Mouse (Mus musculus): ENCODE measurements around the gene 1700013G24Rik. TPM values are rescaled to one million over a fixed set of nuclear protein-coding genes. Genes with fewer than 3 reads are reported as not detected.

1700013G24Rik gene
- polyA plus RNA-seq, 2 experiments = not detected

GRCm38 (mm10) chr4:137448197-137448596 is 4.9 kb upstream of the 1700013G24Rik start:
- Histone ChIP-seq H3K9me3 (ENCODE audit: control insufficient read depth, low read length) (no peaks in the 10 kb centered on the region), H3K4me1 (replicated peaks; ENCODE audit: control insufficient read depth in 2 of 2, insufficient read depth in 2 of 2, low read length in 1 of 2) (peaks cover 31 to 41% of the 10 kb centered on the region in 2 experiments), H3K27me3 (ENCODE audit: control insufficient read depth, insufficient read depth, low read length) (no peaks in the 10 kb centered on the region), H3K9ac (replicated peaks) (no peak overlapping the region), H3K4me3 (ENCODE audit: insufficient read depth in 1 of 2, low read depth in 2 of 2, low read length in 2 of 2) (no peak overlapping the region), H3K4me2 (ENCODE audit: low read depth) (no peak overlapping the region), H3K27ac (no peak overlapping the region), H3K36me3 (replicated peaks; ENCODE audit: control insufficient read depth, insufficient read depth, low read depth) (no peaks in the 10 kb centered on the region)
- 66% methylated on average over 6 of the region's 6 CpGs for WGBS (ENCODE audit: insufficient replicate concordance)
- no peak for ATAC-seq (ENCODE audit: insufficient read depth)
- TF ChIP-seq CTCF (IDR thresholded peaks at IDR 0.05; ENCODE audit: low read depth) (no peak), EP300 (IDR thresholded peaks at IDR 0.05; ENCODE audit: low read depth) (no peak)
- no peak for DNase-seq (ENCODE audit: low read depth in 3 of 3, low spot score in 3 of 3)

GRCm38 (mm10) chr4:137448641-137449040 is 4.4 kb upstream of the 1700013G24Rik start:
- peaks cover 31 to 40% of the 10 kb centered on the region in 2 experiments for H3K4me1 ChIP-seq (replicated peaks; ENCODE audit: control insufficient read depth in 2 of 2, insufficient read depth in 2 of 2, low read length in 1 of 2)
- no peak overlapping the region for H3K4me2 ChIP-seq (ENCODE audit: low read depth)
- H3K27ac ChIP-seq = no peak overlapping the region
- DNase-seq (ENCODE audit: low read depth in 3 of 3, low spot score in 3 of 3) (no peak), ATAC-seq (ENCODE audit: insufficient read depth) (no peak)
- H3K27me3 ChIP-seq (ENCODE audit: control insufficient read depth, insufficient read depth, low read length) = no peaks in the 10 kb centered on the region
- H3K9me3 ChIP-seq (ENCODE audit: control insufficient read depth, low read length) = no peaks in the 10 kb centered on the region
- 31% methylated on average over 2 of the region's 2 CpGs for WGBS (ENCODE audit: insufficient replicate concordance)
- TF ChIP-seq CTCF (IDR thresholded peaks at IDR 0.05; ENCODE audit: low read depth) (no peak), EP300 (IDR thresholded peaks at IDR 0.05; ENCODE audit: low read depth) (no peak)
- H3K4me3 ChIP-seq (ENCODE audit: insufficient read depth in 1 of 2, low read depth in 2 of 2, low read length in 2 of 2) = no peak overlapping the region
- H3K36me3 ChIP-seq (replicated peaks; ENCODE audit: control insufficient read depth, insufficient read depth, low read depth) = no peaks in the 10 kb centered on the region
- no peak overlapping the region for H3K9ac ChIP-seq (replicated peaks)

- 54% methylated on average over 2 of the region's 2 CpGs for WGBS (ENCODE audit: insufficient replicate concordance)
- no peak for TF ChIP-seq CTCF (IDR thresholded peaks at IDR 0.05; ENCODE audit: low read depth)
- TF ChIP-seq EP300 (IDR thresholded peaks at IDR 0.05; ENCODE audit: low read depth) = no peak
- Histone ChIP-seq H3K27me3 (ENCODE audit: control insufficient read depth, insufficient read depth, low read length) (no peaks in the 10 kb centered on the region), H3K4me1 (replicated peaks; ENCODE audit: control insufficient read depth in 2 of 2, insufficient read depth in 2 of 2, low read length in 1 of 2) (peaks cover 29 to 36% of the 10 kb centered on the region in 2 experiments), H3K9ac (replicated peaks) (no peak overlapping the region), H3K36me3 (replicated peaks; ENCODE audit: control insufficient read depth, insufficient read depth, low read depth) (no peaks in the 10 kb centered on the region), H3K9me3 (ENCODE audit: control insufficient read depth, low read length) (no peaks in the 10 kb centered on the region), H3K4me2 (ENCODE audit: low read depth) (no peak overlapping the region), H3K27ac (no peak overlapping the region), H3K4me3 (ENCODE audit: insufficient read depth in 1 of 2, low read depth in 2 of 2, low read length in 2 of 2) (no peak overlapping the region)
- ATAC-seq (ENCODE audit: insufficient read depth) (no peak), DNase-seq (ENCODE audit: low read depth in 3 of 3, low spot score in 3 of 3) (no peak)
These were observed 4.0 kb upstream of the 1700013G24Rik start for GRCm38 (mm10) chr4:137449132-137449531.

- H3K4me2 ChIP-seq (ENCODE audit: low read depth) = no peak overlapping the region
- H3K9me3 ChIP-seq (ENCODE audit: control insufficient read depth, low read length) = no peaks in the 10 kb centered on the region
- ATAC-seq (ENCODE audit: insufficient read depth) = no peak
- 76% methylated on average over 10 of the region's 10 CpGs for WGBS (ENCODE audit: insufficient replicate concordance)
- H3K4me3 ChIP-seq (ENCODE audit: insufficient read depth in 1 of 2, low read depth in 2 of 2, low read length in 2 of 2) = no peak overlapping the region
- no peaks in the 10 kb centered on the region for H3K36me3 ChIP-seq (replicated peaks; ENCODE audit: control insufficient read depth, insufficient read depth, low read depth)
- TF ChIP-seq CTCF (IDR thresholded peaks at IDR 0.05; ENCODE audit: low read depth) (no peak), EP300 (IDR thresholded peaks at IDR 0.05; ENCODE audit: low read depth) (no peak)
- no peaks in the 10 kb centered on the region for H3K27me3 ChIP-seq (ENCODE audit: control insufficient read depth, insufficient read depth, low read length)
- no peak overlapping the region for H3K27ac ChIP-seq
- no peak overlapping the region for H3K9ac ChIP-seq (replicated peaks)
- peaks cover 29 to 36% of the 10 kb centered on the region in 2 experiments for H3K4me1 ChIP-seq (replicated peaks; ENCODE audit: control insufficient read depth in 2 of 2, insufficient read depth in 2 of 2, low read length in 1 of 2)
- no peak for DNase-seq (ENCODE audit: low read depth in 3 of 3, low spot score in 3 of 3)
These were observed 3.4 kb upstream of the 1700013G24Rik start for GRCm38 (mm10) chr4:137449715-137450114.

- Histone ChIP-seq H3K27me3 (ENCODE audit: control insufficient read depth, insufficient read depth, low read length) (no peaks in the 10 kb centered on the region), H3K4me3 (ENCODE audit: insufficient read depth in 1 of 2, low read depth in 2 of 2, low read length in 2 of 2) (no peak overlapping the region), H3K9me3 (ENCODE audit: control insufficient read depth, low read length) (no peaks in the 10 kb centered on the region), H3K4me1 (replicated peaks; ENCODE audit: control insufficient read depth in 2 of 2, insufficient read depth in 2 of 2, low read length in 1 of 2) (peaks cover 30 to 35% of the 10 kb centered on the region in 2 experiments), H3K4me2 (ENCODE audit: low read depth) (no peak overlapping the region), H3K9ac (replicated peaks) (no peak overlapping the region), H3K27ac (no peak overlapping the region), H3K36me3 (replicated peaks; ENCODE audit: control insufficient read depth, insufficient read depth, low read depth) (no peaks in the 10 kb centered on the region)
- no peak for ATAC-seq (ENCODE audit: insufficient read depth)
- WGBS (ENCODE audit: insufficient replicate concordance) = 78% methylated on average over 6 of the region's 6 CpGs
- TF ChIP-seq EP300 (IDR thresholded peaks at IDR 0.05; ENCODE audit: low read depth) (no peak), CTCF (IDR thresholded peaks at IDR 0.05; ENCODE audit: low read depth) (no peak)
- DNase-seq (ENCODE audit: low read depth in 3 of 3, low spot score in 3 of 3) = no peak
These were observed 894 bp upstream of the 1700013G24Rik start for GRCm38 (mm10) chr4:137452190-137452589.
